ENCODE assay signal across 17 mouse cellular contexts in genomic region chr17:67838948-67839347, GRCm38 (mm10).
DNase-seq lines count a peak whose midpoint lies in the region; TF ChIP-seq lines count a peak whose summit lies in the region.
"Had no signal": no experiment of that assay in that cellular context is flagged by ENCODE, and none has a peak within 500 bp of the region (broad histone marks: within the 10 kb centered on the region; RNA-seq: fewer than 3 reads in every experiment).

No protein-coding gene starts in this region.

- no peak overlapping the region for H3ac ChIP-seq in myocyte (ENCODE audit: control insufficient read depth, insufficient read length)

- no peak overlapping the region for H3K4me3 ChIP-seq in myocyte

- H3K27me3 ChIP-seq in myocyte (ENCODE audit: control insufficient read depth, insufficient read depth, insufficient read length), result no peaks in the 10 kb centered on the region
- H3K27me3 ChIP-seq: CH12.LX, Patski had no signal

- no peaks in the 10 kb centered on the region for H3K36me3 ChIP-seq in myocyte (ENCODE audit: control insufficient read depth, insufficient read depth)
- H3K36me3 ChIP-seq: G1E had no signal

- TF ChIP-seq POLR2A in myocyte (IDR thresholded peaks at IDR 0.05; ENCODE audit: insufficient read length, low read depth), result no peak

- intact Hi-C loops in heart, postnatal 25 days (cut with DNase I), result loop anchor here (5.0 to 10.0 kb wide), 3 partner anchors 62 to 1264 kb away; no protein-coding TSS in a partner anchor

- no peaks in the 10 kb centered on the region for H3K79me2 ChIP-seq in myocyte (ENCODE audit: control insufficient read depth, insufficient read depth)

- H3K4me2 ChIP-seq in myocyte (ENCODE audit: low read depth), result no peak overlapping the region

- DNase-seq in heart, adult 11 months, result peak; percentile 67
- DNase-seq in heart, postnatal 25 days (ENCODE audit: low spot score), result no peak
- DNase-seq in gastrocnemius, postnatal 25 days, result no peak
- DNase-seq: adrenal gland, adult 2 months; adrenal gland, adult 8-10 months; adrenal gland, postnatal 10 days; adrenal gland, postnatal 14 days; adrenal gland, postnatal 25 days; adrenal gland, postnatal 36 days; B cell, adult 2 months; cerebellum, adult 11 months; cerebellum, adult 11-12 months; cerebellum, adult 18-20 months had no signal

TF ChIP-seq in myocyte, 11 proteins besides CTCF, POLR2A, EP300 and RAD21:
- TF ChIP-seq POLR2AphosphoS2 (IDR thresholded peaks at IDR 0.05; ENCODE audit: insufficient read length, low read depth) (peak; percentile 53), REST (IDR thresholded peaks at IDR 0.05; ENCODE audit: insufficient read depth, insufficient read length) (no peak)
